Mouse (Mus musculus): ENCODE measurements around the gene Vtn.

GRCm38 (mm10) chr11:78466242-78466912, 32.5 kb upstream of the Vtn start:
- no peak for TF ChIP-seq POLR2A (IDR thresholded peaks at IDR 0.05; ENCODE audit: insufficient read depth, low read depth, low read length)
- TF ChIP-seq CTCF (IDR thresholded peaks at IDR 0.05) = no peak
- TF ChIP-seq EP300 (IDR thresholded peaks at IDR 0.05; ENCODE audit: insufficient read depth, low read depth, low read length) = no peak
